Mouse (Mus musculus) CH12.LX (cell line): Measurements from ENCODE around the gene Fbf1. TPM values are rescaled to one million over a fixed set of nuclear protein-coding genes. Genes with fewer than 3 reads are reported as not detected.

ENCODE experiments used
- polyA plus RNA-seq: library from polyadenylated mRNA; unstranded; fragments of >175 nt; gene quantifications from 2 replicates; pipeline ENCODE4 v1.2.1, GENCODE M21; 2012; ENCODE audit warnings: low read depth; ENCODE audit not compliant: insufficient read length
- total RNA-seq, 2 experiments: library from RNA; depleted of rRNA; stranded (reverse); fragments of 300-350 nt in 1 of 2; fragments of >200 nt in 1 of 2; gene quantifications; 2 replicates each; pipeline ENCODE4 v1.2.3; 2012 to 2014

Gene Fbf1
- total and polyA plus RNA-seq, 3 experiments: 23.9 to 44.8 (median 39.0) TPM

Other genes with a start within 250 kb of the Fbf1 start
- 72.2 and 83.6 TPM in 2 replicates for gene Sap30bp, start 234.9 kb downstream of the Fbf1 start, total RNA-seq (2012; rRNA removed)
- gene Sap30bp, start 234.9 kb downstream of the Fbf1 start, total RNA-seq (2014; rRNA removed): 256 and 275 TPM in 2 replicates
- 167 and 219 TPM in 2 replicates for gene Sap30bp, start 234.9 kb downstream of the Fbf1 start, polyA plus RNA-seq
- gene Recql5, start 234.7 kb downstream of the Fbf1 start, total RNA-seq (2012; rRNA removed): 30.9 and 31.0 TPM in 2 replicates
- gene Recql5, start 234.7 kb downstream of the Fbf1 start, total RNA-seq (2014; rRNA removed): 21.8 and 22.8 TPM in 2 replicates
- 38.9 and 43.3 TPM in 2 replicates for gene Recql5, start 234.7 kb downstream of the Fbf1 start, polyA plus RNA-seq
- 3.4 and 6.3 TPM in 2 replicates for gene Itgb4, start 193.5 kb downstream of the Fbf1 start, total RNA-seq (2012; rRNA removed)
- 0.09 and 0.42 TPM in 2 replicates for gene Itgb4, start 193.5 kb downstream of the Fbf1 start, total RNA-seq (2014; rRNA removed)
- gene Itgb4, start 193.5 kb downstream of the Fbf1 start, polyA plus RNA-seq: 0.59 and 0.91 TPM in 2 replicates
- gene Galk1, start 155.4 kb downstream of the Fbf1 start, total RNA-seq (2012; rRNA removed): 340 and 413 TPM in 2 replicates
- gene Galk1, start 155.4 kb downstream of the Fbf1 start, total RNA-seq (2014; rRNA removed): 228 and 263 TPM in 2 replicates
- gene Galk1, start 155.4 kb downstream of the Fbf1 start, polyA plus RNA-seq: 293 and 300 TPM in 2 replicates
- gene H3f3b, start 140.2 kb downstream of the Fbf1 start, total RNA-seq (2012; rRNA removed): 340 and 455 TPM in 2 replicates
- gene H3f3b, start 140.2 kb downstream of the Fbf1 start, total RNA-seq (2014; rRNA removed): 567 and 573 TPM in 2 replicates
- gene H3f3b, start 140.2 kb downstream of the Fbf1 start, polyA plus RNA-seq: 862 and 889 TPM in 2 replicates
- gene Unk, start 137.8 kb downstream of the Fbf1 start, total RNA-seq (2012; rRNA removed): 22.2 and 24.7 TPM in 2 replicates
- gene Unk, start 137.8 kb downstream of the Fbf1 start, total RNA-seq (2014; rRNA removed): 18.5 and 20.9 TPM in 2 replicates
- gene Unk, start 137.8 kb downstream of the Fbf1 start, polyA plus RNA-seq: 30.5 and 35.0 TPM in 2 replicates
- 12.2 and 14.0 TPM in 2 replicates for gene Unc13d, start 90.2 kb downstream of the Fbf1 start, total RNA-seq (2012; rRNA removed)
- 8.9 and 9.6 TPM in 2 replicates for gene Unc13d, start 90.2 kb downstream of the Fbf1 start, total RNA-seq (2014; rRNA removed)
- 15.7 and 16.8 TPM in 2 replicates for gene Unc13d, start 90.2 kb downstream of the Fbf1 start, polyA plus RNA-seq
- gene Wbp2, start 81.2 kb downstream of the Fbf1 start, total RNA-seq (2012; rRNA removed): 27.1 and 30.7 TPM in 2 replicates
- 14.0 and 15.2 TPM in 2 replicates for gene Wbp2, start 81.2 kb downstream of the Fbf1 start, total RNA-seq (2014; rRNA removed)
- gene Wbp2, start 81.2 kb downstream of the Fbf1 start, polyA plus RNA-seq: 70.8 and 97.1 TPM in 2 replicates
- gene Trim47, start 41.0 kb downstream of the Fbf1 start, total RNA-seq (2012; rRNA removed): 0.21 and 0.38 TPM in 2 replicates
- 0.21 TPM in 1 of 2 replicates, not detected in the other for gene Trim47, start 41.0 kb downstream of the Fbf1 start, total RNA-seq (2014; rRNA removed)
- gene Trim47, start 41.0 kb downstream of the Fbf1 start, polyA plus RNA-seq: 0.50 TPM in 1 of 2 replicates, not detected in the other
- 2.0 and 2.8 TPM in 2 replicates for gene Trim65, start 37.0 kb downstream of the Fbf1 start, total RNA-seq (2012; rRNA removed)
- gene Trim65, start 37.0 kb downstream of the Fbf1 start, total RNA-seq (2014; rRNA removed): 0.66 and 0.81 TPM in 2 replicates
- 1.1 and 1.4 TPM in 2 replicates for gene Trim65, start 37.0 kb downstream of the Fbf1 start, polyA plus RNA-seq
- 157 and 159 TPM in 2 replicates for gene Mrpl38, start 29.3 kb downstream of the Fbf1 start, total RNA-seq (2012; rRNA removed)
- 95.6 and 109 TPM in 2 replicates for gene Mrpl38, start 29.3 kb downstream of the Fbf1 start, total RNA-seq (2014; rRNA removed)
- 171 and 188 TPM in 2 replicates for gene Mrpl38, start 29.3 kb downstream of the Fbf1 start, polyA plus RNA-seq
- 76.5 and 77.4 TPM in 2 replicates for gene Ten1, start 30.7 kb upstream of the Fbf1 start, total RNA-seq (2012; rRNA removed)
- gene Ten1, start 30.7 kb upstream of the Fbf1 start, total RNA-seq (2014; rRNA removed): 66.7 and 74.4 TPM in 2 replicates
- 70.4 and 81.8 TPM in 2 replicates for gene Ten1, start 30.7 kb upstream of the Fbf1 start, polyA plus RNA-seq
- gene Acox1, start 30.9 kb upstream of the Fbf1 start, total RNA-seq (2012; rRNA removed): 19.3 and 21.0 TPM in 2 replicates
- 17.1 and 18.7 TPM in 2 replicates for gene Acox1, start 30.9 kb upstream of the Fbf1 start, total RNA-seq (2014; rRNA removed)
- gene Acox1, start 30.9 kb upstream of the Fbf1 start, polyA plus RNA-seq: 20.3 and 20.4 TPM in 2 replicates
- 0.17 and 0.21 TPM in 2 replicates for gene Evpl, start 69.9 kb upstream of the Fbf1 start, total RNA-seq (2012; rRNA removed)
- 0.09 TPM in 1 of 2 replicates, not detected in the other for gene Evpl, start 69.9 kb upstream of the Fbf1 start, total RNA-seq (2014; rRNA removed)
- gene Evpl, start 69.9 kb upstream of the Fbf1 start, polyA plus RNA-seq: 0.20 and 0.23 TPM in 2 replicates
- 74.7 and 78.1 TPM in 2 replicates for gene Srp68, start 106.1 kb upstream of the Fbf1 start, total RNA-seq (2012; rRNA removed)
- 49.3 and 53.2 TPM in 2 replicates for gene Srp68, start 106.1 kb upstream of the Fbf1 start, total RNA-seq (2014; rRNA removed)
- 174 and 184 TPM in 2 replicates for gene Srp68, start 106.1 kb upstream of the Fbf1 start, polyA plus RNA-seq
- gene Galr2, start 112.8 kb upstream of the Fbf1 start, total RNA-seq (2012; rRNA removed): 0.38 and 0.85 TPM in 2 replicates
- gene Galr2, start 112.8 kb upstream of the Fbf1 start, total RNA-seq (2014; rRNA removed): 0.21 TPM in 1 of 2 replicates, not detected in the other
- 1.6 and 1.7 TPM in 2 replicates for gene Galr2, start 112.8 kb upstream of the Fbf1 start, polyA plus RNA-seq
- 34.0 and 42.1 TPM in 2 replicates for gene Exoc7, start 139.1 kb upstream of the Fbf1 start, total RNA-seq (2012; rRNA removed)
- gene Exoc7, start 139.1 kb upstream of the Fbf1 start, total RNA-seq (2014; rRNA removed): 32.2 and 38.8 TPM in 2 replicates
- gene Exoc7, start 139.1 kb upstream of the Fbf1 start, polyA plus RNA-seq: 51.8 and 57.6 TPM in 2 replicates
- gene Foxj1, start 167.2 kb upstream of the Fbf1 start, total RNA-seq (2012; rRNA removed): 0.67 and 2.6 TPM in 2 replicates
- gene Foxj1, start 167.2 kb upstream of the Fbf1 start, total RNA-seq (2014; rRNA removed): 2.0 and 3.0 TPM in 2 replicates
- 0.12 and 0.26 TPM in 2 replicates for gene Foxj1, start 167.2 kb upstream of the Fbf1 start, polyA plus RNA-seq
- 17.2 and 39.3 TPM in 2 replicates for gene Rnf157, start 244.9 kb upstream of the Fbf1 start, total RNA-seq (2012; rRNA removed)
- 7.2 and 8.7 TPM in 2 replicates for gene Rnf157, start 244.9 kb upstream of the Fbf1 start, total RNA-seq (2014; rRNA removed)
- 8.7 and 10.9 TPM in 2 replicates for gene Rnf157, start 244.9 kb upstream of the Fbf1 start, polyA plus RNA-seq